Mouse (Mus musculus): ENCODE measurements around the gene Acvr2b. TPM values are rescaled to one million over a fixed set of nuclear protein-coding genes. Genes with fewer than 3 reads are reported as not detected.

The Acvr2b gene
- polyA plus RNA-seq (2015; fragmentation: Nextera tagmentation; extraction: Ambion mirVana) = 0.93 and 1.7 TPM in 2 replicates

DNA sequence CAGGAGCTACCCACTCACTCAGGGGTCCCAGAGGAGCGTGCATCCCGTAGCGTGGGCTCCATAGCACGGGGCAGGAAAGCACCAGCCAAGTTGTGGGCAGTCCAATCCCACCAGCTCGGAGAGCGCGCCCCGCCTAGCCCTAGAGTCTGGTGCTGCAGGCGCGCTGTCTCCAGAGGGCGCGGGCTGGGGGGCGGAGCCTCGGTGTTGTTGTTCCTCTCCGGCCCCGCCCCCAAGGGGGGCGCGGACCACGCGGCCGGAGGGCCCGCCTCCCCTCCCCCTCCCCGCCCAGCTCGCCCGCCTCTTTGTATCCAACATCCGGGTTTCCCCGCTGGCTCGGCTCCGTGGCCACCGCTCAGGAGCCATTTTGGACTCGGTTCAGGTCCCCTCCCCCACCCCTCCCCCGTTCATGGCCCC is at the start of gene Acvr2b:
Gene Acvr2b (plus strand): TSS at position 318 of the 414 bp plus-strand sequence.
- H3K4me3 ChIP-seq (ENCODE audit: low read depth, low read length) = peak within 1 kb of the TSS; percentile 70
- H3K36me3 ChIP-seq (ENCODE audit: control insufficient read depth, insufficient read depth) = no peaks in the 10 kb centered on the region
- WGBS (ENCODE audit: insufficient replicate concordance) = under 1% methylated on average over 28 of the region's 32 CpGs
- peak; percentile 88 for ATAC-seq (ENCODE audit: low read depth)
- H3K27ac ChIP-seq (ENCODE audit: low read length) = peak within 1 kb of the TSS; percentile 84
- H3K4me2 ChIP-seq (ENCODE audit: low read depth, low read length) = peak within 1 kb of the TSS; percentile 75
- peak within 1 kb of the TSS; percentile 66 for H3K9ac ChIP-seq (ENCODE audit: low read depth, low read length)
- no peaks in the 10 kb centered on the region for H3K9me3 ChIP-seq (replicated peaks; ENCODE audit: control insufficient read depth, low read length)
- H3K27me3 ChIP-seq (ENCODE audit: control insufficient read depth, insufficient read depth, low read depth, low read length) = peaks cover 34% of the 10 kb centered on the region
- H3K4me1 ChIP-seq (ENCODE audit: control insufficient read depth, low read depth, low read length) = peaks cover 7% of the 10 kb centered on the region

DNA sequence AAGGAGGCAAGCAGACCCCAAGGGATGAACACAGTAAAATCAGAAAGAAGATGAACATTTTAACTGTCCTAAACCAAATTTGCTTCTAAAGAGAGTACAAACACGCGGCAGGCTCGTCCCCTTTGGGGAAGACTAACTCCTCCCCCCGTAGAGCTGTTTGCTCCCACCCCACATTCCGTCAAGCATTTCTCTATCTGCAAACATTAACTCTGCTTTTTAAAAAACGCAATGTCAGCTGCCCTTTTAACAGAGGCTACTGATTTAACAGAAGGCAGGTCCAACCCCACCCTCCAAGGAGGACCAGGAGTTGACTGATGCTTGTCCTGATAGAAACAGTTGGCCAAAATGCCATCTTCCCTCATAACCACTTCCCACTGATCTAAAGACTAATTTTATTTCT is 48.0 kb upstream of the Acvr2b start:
- H3K9me3 ChIP-seq (replicated peaks; ENCODE audit: control insufficient read depth, low read length) = no peaks in the 10 kb centered on the region
- H3K36me3 ChIP-seq (ENCODE audit: control insufficient read depth, insufficient read depth) = no peaks in the 10 kb centered on the region
- no peak overlapping the region for H3K4me3 ChIP-seq (ENCODE audit: low read depth, low read length)
- H3K27me3 ChIP-seq (ENCODE audit: control insufficient read depth, insufficient read depth, low read depth, low read length) = no peaks in the 10 kb centered on the region
- ATAC-seq (ENCODE audit: low read depth) = no peak
- H3K4me2 ChIP-seq (ENCODE audit: low read depth, low read length) = no peak overlapping the region
- H3K9ac ChIP-seq (ENCODE audit: low read depth, low read length) = no peak overlapping the region
- H3K4me1 ChIP-seq (ENCODE audit: control insufficient read depth, low read depth, low read length) = peaks cover 6% of the 10 kb centered on the region
- H3K27ac ChIP-seq (ENCODE audit: low read length) = no peak overlapping the region
- 48% methylated on average over 6 of the region's 6 CpGs for WGBS (ENCODE audit: insufficient replicate concordance)

GRCm38 (mm10) chr9:119355943-119356342 is 46.0 kb upstream of the Acvr2b start:
- H3K4me3 ChIP-seq (ENCODE audit: low read depth, low read length) = no peak overlapping the region
- no peak overlapping the region for H3K9ac ChIP-seq (ENCODE audit: low read depth, low read length)
- no peaks in the 10 kb centered on the region for H3K27me3 ChIP-seq (ENCODE audit: control insufficient read depth, insufficient read depth, low read depth, low read length)
- peaks cover 6% of the 10 kb centered on the region for H3K4me1 ChIP-seq (ENCODE audit: control insufficient read depth, low read depth, low read length)
- ATAC-seq (ENCODE audit: low read depth) = no peak
- no peak overlapping the region for H3K4me2 ChIP-seq (ENCODE audit: low read depth, low read length)
- H3K9me3 ChIP-seq (replicated peaks; ENCODE audit: control insufficient read depth, low read length) = no peaks in the 10 kb centered on the region
- WGBS (ENCODE audit: insufficient replicate concordance) = 66% methylated on average over 6 of the region's 6 CpGs
- H3K27ac ChIP-seq (ENCODE audit: low read length) = no peak overlapping the region
- H3K36me3 ChIP-seq (ENCODE audit: control insufficient read depth, insufficient read depth) = no peaks in the 10 kb centered on the region

GRCm38 (mm10) chr9:119357331-119358057 is 44.4 kb upstream of the Acvr2b start, which contains the start of gene Xylb:
Gene Xylb, plus strand, starts transcription at chr9:119357381.
- Histone ChIP-seq H3K36me3 (ENCODE audit: control insufficient read depth, insufficient read depth) (no peaks in the 10 kb centered on the region), H3K9me3 (replicated peaks; ENCODE audit: control insufficient read depth, low read length) (no peaks in the 10 kb centered on the region), H3K9ac (ENCODE audit: low read depth, low read length) (peak within 1 kb of the TSS; percentile 76), H3K4me1 (ENCODE audit: control insufficient read depth, low read depth, low read length) (peaks cover 6% of the 10 kb centered on the region), H3K4me3 (ENCODE audit: low read depth, low read length) (peak within 1 kb of the TSS; percentile 76), H3K27ac (ENCODE audit: low read length) (no peak within 1 kb of the TSS), H3K27me3 (ENCODE audit: control insufficient read depth, insufficient read depth, low read depth, low read length) (no peaks in the 10 kb centered on the region), H3K4me2 (ENCODE audit: low read depth, low read length) (peak within 1 kb of the TSS; percentile 94)
- peak; percentile 93 for ATAC-seq (ENCODE audit: low read depth)
- WGBS (ENCODE audit: insufficient replicate concordance) = 3% methylated on average over 65 of the region's 65 CpGs

GRCm38 (mm10) chr9:119358058-119358429 is 43.9 kb upstream of the Acvr2b start:
- Histone ChIP-seq H3K4me2 (ENCODE audit: low read depth, low read length) (peak overlapping the region; percentile 94), H3K36me3 (ENCODE audit: control insufficient read depth, insufficient read depth) (no peaks in the 10 kb centered on the region), H3K4me1 (ENCODE audit: control insufficient read depth, low read depth, low read length) (peaks cover 6% of the 10 kb centered on the region), H3K9me3 (replicated peaks; ENCODE audit: control insufficient read depth, low read length) (no peaks in the 10 kb centered on the region), H3K27me3 (ENCODE audit: control insufficient read depth, insufficient read depth, low read depth, low read length) (no peaks in the 10 kb centered on the region), H3K4me3 (ENCODE audit: low read depth, low read length) (peak overlapping the region; percentile 76), H3K9ac (ENCODE audit: low read depth, low read length) (peak overlapping the region; percentile 76), H3K27ac (ENCODE audit: low read length) (no peak overlapping the region)
- WGBS (ENCODE audit: insufficient replicate concordance) = 39% methylated on average over 9 of the region's 9 CpGs
- no peak for ATAC-seq (ENCODE audit: low read depth)

GRCm38 (mm10) chr9:119361416-119361815 is 40.5 kb upstream of the Acvr2b start:
- no peak overlapping the region for H3K4me3 ChIP-seq (ENCODE audit: low read depth, low read length)
- H3K4me1 ChIP-seq (ENCODE audit: control insufficient read depth, low read depth, low read length) = peaks cover 6% of the 10 kb centered on the region
- no peak overlapping the region for H3K4me2 ChIP-seq (ENCODE audit: low read depth, low read length)
- 70% methylated on average over 5 of the region's 5 CpGs for WGBS (ENCODE audit: insufficient replicate concordance)
- H3K36me3 ChIP-seq (ENCODE audit: control insufficient read depth, insufficient read depth) = no peaks in the 10 kb centered on the region
- H3K27ac ChIP-seq (ENCODE audit: low read length) = no peak overlapping the region
- H3K27me3 ChIP-seq (ENCODE audit: control insufficient read depth, insufficient read depth, low read depth, low read length) = no peaks in the 10 kb centered on the region
- no peak for ATAC-seq (ENCODE audit: low read depth)
- no peak overlapping the region for H3K9ac ChIP-seq (ENCODE audit: low read depth, low read length)
- no peaks in the 10 kb centered on the region for H3K9me3 ChIP-seq (replicated peaks; ENCODE audit: control insufficient read depth, low read length)

DNA sequence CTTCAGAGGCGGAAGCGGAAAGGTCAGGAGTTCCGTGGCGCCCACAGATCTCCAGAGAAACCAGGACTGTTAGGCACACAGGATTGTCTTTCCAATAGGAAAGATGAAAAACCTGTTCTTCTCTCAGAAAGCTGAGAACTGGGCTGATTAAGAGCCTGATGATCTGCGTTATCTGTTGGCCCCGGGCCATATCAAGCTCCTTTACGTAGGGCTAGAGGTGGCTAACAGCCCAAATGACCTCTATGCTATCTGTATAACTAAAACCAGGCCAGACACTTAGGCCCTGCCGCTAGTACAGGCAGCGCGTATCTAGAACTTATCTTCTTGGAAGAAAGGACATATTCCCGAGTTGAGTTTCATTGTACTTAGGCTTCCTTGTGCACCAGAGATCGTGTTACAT is 38.7 kb upstream of the Acvr2b start:
- no peaks in the 10 kb centered on the region for H3K9me3 ChIP-seq (replicated peaks; ENCODE audit: control insufficient read depth, low read length)
- H3K27me3 ChIP-seq (ENCODE audit: control insufficient read depth, insufficient read depth, low read depth, low read length) = no peaks in the 10 kb centered on the region
- no peak for ATAC-seq (ENCODE audit: low read depth)

DNA sequence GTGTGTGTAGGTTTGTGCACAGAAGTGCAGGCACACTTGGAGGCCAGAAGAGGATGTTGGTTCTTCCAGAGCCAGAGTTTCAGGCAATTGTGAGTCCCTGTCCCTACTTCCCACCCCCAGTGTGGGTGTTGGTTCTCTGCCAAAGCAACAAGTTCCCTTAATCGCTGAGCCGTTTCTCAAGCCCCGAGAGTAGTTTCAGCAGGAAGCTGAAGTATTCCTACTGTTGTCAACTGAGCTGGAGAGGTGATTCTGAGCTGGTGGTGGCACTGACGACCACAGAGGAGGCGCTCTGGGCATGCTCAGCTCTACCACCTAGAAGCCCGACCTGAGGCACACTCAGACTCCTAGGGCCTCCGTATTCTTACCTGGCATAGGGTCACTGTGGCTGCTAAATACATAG is 36.6 kb upstream of the Acvr2b start, which contains the start of gene Slc22a14:
Gene Slc22a14 (minus strand): TSS at position 270 of the 400 bp plus-strand sequence.
- H3K36me3 ChIP-seq (ENCODE audit: control insufficient read depth, insufficient read depth) = no peaks in the 10 kb centered on the region
- no peaks in the 10 kb centered on the region for H3K4me1 ChIP-seq (ENCODE audit: control insufficient read depth, low read depth, low read length)
- H3K27me3 ChIP-seq (ENCODE audit: control insufficient read depth, insufficient read depth, low read depth, low read length) = no peaks in the 10 kb centered on the region
- no peak for ATAC-seq (ENCODE audit: low read depth)
- no peak within 1 kb of the TSS for H3K27ac ChIP-seq (ENCODE audit: low read length)
- H3K4me3 ChIP-seq (ENCODE audit: low read depth, low read length) = no peak within 1 kb of the TSS
- no peaks in the 10 kb centered on the region for H3K9me3 ChIP-seq (replicated peaks; ENCODE audit: control insufficient read depth, low read length)
- H3K9ac ChIP-seq (ENCODE audit: low read depth, low read length) = no peak within 1 kb of the TSS
- no peak within 1 kb of the TSS for H3K4me2 ChIP-seq (ENCODE audit: low read depth, low read length)
- 32% methylated on average over 7 of the region's 7 CpGs for WGBS (ENCODE audit: insufficient replicate concordance)

More for the DNA sequence above, 38.7 kb upstream of the Acvr2b start:
- Histone ChIP-seq H3K4me1 (ENCODE audit: control insufficient read depth, low read depth, low read length) (peaks cover under 1% of the 10 kb centered on the region; the same call in 1 of the 2 replicates), H3K9ac (ENCODE audit: low read depth, low read length) (no peak overlapping the region), H3K27ac (ENCODE audit: low read length) (no peak overlapping the region), H3K4me3 (ENCODE audit: low read depth, low read length) (no peak overlapping the region), H3K4me2 (ENCODE audit: low read depth, low read length) (no peak overlapping the region), H3K36me3 (ENCODE audit: control insufficient read depth, insufficient read depth) (no peaks in the 10 kb centered on the region)
- WGBS (ENCODE audit: insufficient replicate concordance) = 81% methylated on average over 12 of the region's 12 CpGs

GRCm38 (mm10) chr9:119368367-119368766 is 33.6 kb upstream of the Acvr2b start:
- no peak overlapping the region for H3K4me2 ChIP-seq (ENCODE audit: low read depth, low read length)
- H3K36me3 ChIP-seq (ENCODE audit: control insufficient read depth, insufficient read depth) = no peaks in the 10 kb centered on the region
- H3K9ac ChIP-seq (ENCODE audit: low read depth, low read length) = no peak overlapping the region
- no peaks in the 10 kb centered on the region for H3K27me3 ChIP-seq (ENCODE audit: control insufficient read depth, insufficient read depth, low read depth, low read length)
- H3K9me3 ChIP-seq (replicated peaks; ENCODE audit: control insufficient read depth, low read length) = no peaks in the 10 kb centered on the region
- no peak for ATAC-seq (ENCODE audit: low read depth)
- no peaks in the 10 kb centered on the region for H3K4me1 ChIP-seq (ENCODE audit: control insufficient read depth, low read depth, low read length)
- H3K4me3 ChIP-seq (ENCODE audit: low read depth, low read length) = no peak overlapping the region
- 68% methylated on average over 3 of the region's 3 CpGs for WGBS (ENCODE audit: insufficient replicate concordance)
- H3K27ac ChIP-seq (ENCODE audit: low read length) = no peak overlapping the region

All from liver, embryonic 16.5 days (tissue).